Comparison of ENCODE assay signal across 7 mouse cellular contexts in the genomic region with DNA sequence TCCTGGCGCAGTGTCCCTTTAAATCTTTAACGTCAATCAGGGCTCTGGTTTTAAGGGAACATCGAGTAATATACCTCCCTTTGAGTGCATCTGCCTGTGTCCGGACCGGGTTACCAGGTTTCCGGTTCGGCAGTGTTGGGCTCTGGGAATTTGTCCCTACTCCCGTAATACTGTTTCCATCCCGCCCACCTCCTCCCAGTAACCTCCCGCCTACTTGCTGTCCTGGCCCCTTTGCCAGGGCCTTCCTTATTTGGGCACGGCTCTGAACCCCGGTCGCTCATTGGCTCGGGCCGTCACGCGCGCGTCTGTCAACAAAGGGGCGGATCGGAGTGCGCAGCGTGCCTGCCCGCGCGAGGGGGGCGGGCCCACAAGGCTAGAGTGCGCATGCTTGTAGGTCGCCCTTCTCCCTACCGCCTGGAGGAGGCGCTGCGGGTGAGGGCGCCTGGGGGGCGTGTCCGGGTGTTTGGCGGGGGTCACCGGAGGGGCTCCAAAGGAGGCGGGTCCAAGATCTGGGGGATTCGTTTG. TPM values are rescaled to one million over a fixed set of nuclear protein-coding genes. Genes with fewer than 3 reads are reported as not detected.
DNase-seq lines count a peak whose midpoint lies in the region; ATAC-seq lines count a peak whose summit lies in the region.

No protein-coding gene starts in this region.

- peak; percentile 99 for ATAC-seq in intestine, embryonic 16.5 days
- peak; percentile 99 for ATAC-seq in midbrain, embryonic 11.5 days (ENCODE audit: low FRiP score)

- peaks cover 8% of the 10 kb centered on the region; the same call in 1 of the 2 replicates for H3K4me1 ChIP-seq in intestine, embryonic 16.5 days (ENCODE audit: control insufficient read depth, insufficient read depth, low read length)
- peaks cover 4% of the 10 kb centered on the region; the same call in 1 of the 2 replicates for H3K4me1 ChIP-seq in midbrain, embryonic 11.5 days (ENCODE audit: control insufficient read depth, insufficient read depth, low read length)

- peak overlapping the region; percentile 62 for H3K9ac ChIP-seq in intestine, embryonic 16.5 days (ENCODE audit: low read depth, low read length)
- peak overlapping the region; percentile 43; the same call in 1 of the 2 replicates for H3K9ac ChIP-seq in midbrain, embryonic 11.5 days (ENCODE audit: low read length)

- intact Hi-C loops in left cerebral cortex, postnatal 36 days (cut with DNase I), result no loop called here

- peaks cover 11% of the 10 kb centered on the region for H3K36me3 ChIP-seq in intestine, embryonic 16.5 days (ENCODE audit: control insufficient read depth, insufficient read depth, low read length)
- H3K36me3 ChIP-seq in midbrain, embryonic 11.5 days (ENCODE audit: control insufficient read depth, insufficient read depth, low read length), result peaks cover 5% of the 10 kb centered on the region; the same call in 1 of the 2 replicates

- peak overlapping the region; percentile 77 for H3K4me2 ChIP-seq in intestine, embryonic 16.5 days (ENCODE audit: low read depth, low read length)
- H3K4me2 ChIP-seq in midbrain, embryonic 11.5 days, result peak overlapping the region; percentile 55

- no peaks in the 10 kb centered on the region for H3K27me3 ChIP-seq in intestine, embryonic 16.5 days (replicated peaks; ENCODE audit: control insufficient read depth, insufficient read depth, low read length)
- no peaks in the 10 kb centered on the region for H3K27me3 ChIP-seq in midbrain, embryonic 11.5 days (ENCODE audit: control insufficient read depth, insufficient read depth, low read length)

- peak overlapping the region; percentile 69 for H3K27ac ChIP-seq in intestine, embryonic 16.5 days (ENCODE audit: low read length)
- peak overlapping the region; percentile 68 for H3K27ac ChIP-seq in midbrain, embryonic 11.5 days (ENCODE audit: low read depth, low read length)

- peak; percentile 98 for DNase-seq in adrenal gland, adult 8-10 months
- peak; percentile 97 for DNase-seq in embryo, embryonic 9.5 days (ENCODE audit: extremely low spot score)
- DNase-seq in gastrocnemius, postnatal 4 days (ENCODE audit: low spot score in 2 of 2), result peak; percentile 97
- peak; percentile 95 to 96 for DNase-seq in left cerebral cortex, postnatal 36 days (ENCODE audit: low spot score in 2 of 2)
- peak; percentile 99 for DNase-seq in midbrain, embryonic 11.5 days (ENCODE audit: low spot score, missing footprints)
- peak; percentile 98 for DNase-seq in skeletal muscle tissue, adult 2 months (ENCODE audit: low read depth, low spot score)

- peak overlapping the region; percentile 55 for H3K4me3 ChIP-seq in intestine, embryonic 16.5 days (ENCODE audit: low read length)
- peak overlapping the region; percentile 21 for H3K4me3 ChIP-seq in midbrain, embryonic 11.5 days (ENCODE audit: low read depth, low read length)

- no peaks in the 10 kb centered on the region for H3K9me3 ChIP-seq in intestine, embryonic 16.5 days (ENCODE audit: control insufficient read depth, low read length)
- no peaks in the 10 kb centered on the region for H3K9me3 ChIP-seq in midbrain, embryonic 11.5 days (ENCODE audit: control insufficient read depth, low read length)

- under 1% methylated on average over 39 of the region's 39 CpGs for WGBS in intestine, embryonic 16.5 days
- WGBS in midbrain, embryonic 11.5 days, result under 1% methylated on average over 39 of the region's 39 CpGs

RNA-seq across cellular contexts. Expression of gene Fbxo46, which starts 11.7 kb away (rescaled TPM):
- total RNA-seq in adrenal gland, adult 8-10 months (2022), result 10 to 100 TPM; 13.6 to 17.6 (median 16.1) TPM
- total RNA-seq in gastrocnemius, postnatal 4 days (2021), result 1 to 10 TPM; 8.0 to 8.4 TPM
- 10.8 and 11.0 TPM in 2 replicates for polyA plus RNA-seq in intestine, embryonic 16.5 days (2015; fragmentation: Nextera tagmentation; extraction: Ambion mirVana)
- total RNA-seq in left cerebral cortex, postnatal 36 days (2021), result 10 to 100 TPM; 14.0 to 14.3 TPM
- 9.4 and 9.5 TPM in 2 replicates for polyA plus RNA-seq in midbrain, embryonic 11.5 days (2014; fragmentation: Nextera tagmentation; extraction: Ambion mirVana)

RNA-seq across cellular contexts. Expression of gene Gm4969, which starts 13.2 kb away (rescaled TPM):
- total RNA-seq in adrenal gland, adult 8-10 months (2022), result not detected
- under 1 TPM; 0.34 to 0.62 TPM for total RNA-seq in gastrocnemius, postnatal 4 days (2021)
- polyA plus RNA-seq in intestine, embryonic 16.5 days (2015; fragmentation: Nextera tagmentation; extraction: Ambion mirVana), result 1.5 and 2.1 TPM in 2 replicates
- under 1 TPM; 0.37 to 0.41 TPM for total RNA-seq in left cerebral cortex, postnatal 36 days (2021)
- 0.46 and 0.58 TPM in 2 replicates for polyA plus RNA-seq in midbrain, embryonic 11.5 days (2014; fragmentation: Nextera tagmentation; extraction: Ambion mirVana)

RNA-seq across cellular contexts. Expression of gene Qpctl, which starts 17.7 kb away (rescaled TPM):
- total RNA-seq in adrenal gland, adult 8-10 months (2022), result 10 to 100 TPM; 18.0 to 24.0 (median 23.9) TPM
- total RNA-seq in gastrocnemius, postnatal 4 days (2021), result 1 to 10 TPM; 7.7 to 8.8 TPM
- 10.5 and 11.1 TPM in 2 replicates for polyA plus RNA-seq in intestine, embryonic 16.5 days (2015; fragmentation: Nextera tagmentation; extraction: Ambion mirVana)
- 10 to 100 TPM; 14.6 to 17.3 TPM for total RNA-seq in left cerebral cortex, postnatal 36 days (2021)
- 10.7 and 11.4 TPM in 2 replicates for polyA plus RNA-seq in midbrain, embryonic 11.5 days (2014; fragmentation: Nextera tagmentation; extraction: Ambion mirVana)

RNA-seq across cellular contexts. Expression of gene Snrpd2, which starts 18.1 kb away (rescaled TPM):
- total RNA-seq in adrenal gland, adult 8-10 months (2022), result 10 to 100 TPM; 86.1 to 97.7 (median 92.4) TPM
- 100 to 1,000 TPM in 1 of 2 experiments, 10 to 100 TPM in 1; 85.4 to 103 TPM for total RNA-seq in gastrocnemius, postnatal 4 days (2021)
- polyA plus RNA-seq in intestine, embryonic 16.5 days (2015; fragmentation: Nextera tagmentation; extraction: Ambion mirVana), result 119 and 132 TPM in 2 replicates
- 10 to 100 TPM; 70.3 to 76.0 TPM for total RNA-seq in left cerebral cortex, postnatal 36 days (2021)
- 156 and 160 TPM in 2 replicates for polyA plus RNA-seq in midbrain, embryonic 11.5 days (2014; fragmentation: Nextera tagmentation; extraction: Ambion mirVana)

RNA-seq across cellular contexts. Expression of gene Gipr, which starts 34.5 kb away (rescaled TPM):
- 1 to 10 TPM in 1 of 4 experiments, under 1 TPM in 3; 0.17 to 1.5 (median 0.64) TPM for total RNA-seq in adrenal gland, adult 8-10 months (2022)
- total RNA-seq in gastrocnemius, postnatal 4 days (2021), result under 1 TPM; 0.13 to 0.15 TPM
- 3.1 and 3.6 TPM in 2 replicates for polyA plus RNA-seq in intestine, embryonic 16.5 days (2015; fragmentation: Nextera tagmentation; extraction: Ambion mirVana)
- total RNA-seq in left cerebral cortex, postnatal 36 days (2021), result 1 to 10 TPM in 1 of 2 experiments, under 1 TPM in 1; 0.89 to 2.6 TPM
- 0.58 and 0.75 TPM in 2 replicates for polyA plus RNA-seq in midbrain, embryonic 11.5 days (2014; fragmentation: Nextera tagmentation; extraction: Ambion mirVana)

Comparison
In these comparisons a context has a peak if more than half of its experiments do, and no peak if none do; other contexts are left out.
1. Peak in every context shown above with its lines: DNase-seq, ATAC-seq, H3K4me3 ChIP-seq and H3K27ac ChIP-seq.